Mouse (Mus musculus): ENCODE results near the gene Tenm1. TPM values are rescaled to one million over a fixed set of nuclear protein-coding genes. Genes with fewer than 3 reads are reported as not detected.

The Tenm1 gene
- total and polyA plus RNA-seq, 2 experiments from 2014 or later = not detected

DNA sequence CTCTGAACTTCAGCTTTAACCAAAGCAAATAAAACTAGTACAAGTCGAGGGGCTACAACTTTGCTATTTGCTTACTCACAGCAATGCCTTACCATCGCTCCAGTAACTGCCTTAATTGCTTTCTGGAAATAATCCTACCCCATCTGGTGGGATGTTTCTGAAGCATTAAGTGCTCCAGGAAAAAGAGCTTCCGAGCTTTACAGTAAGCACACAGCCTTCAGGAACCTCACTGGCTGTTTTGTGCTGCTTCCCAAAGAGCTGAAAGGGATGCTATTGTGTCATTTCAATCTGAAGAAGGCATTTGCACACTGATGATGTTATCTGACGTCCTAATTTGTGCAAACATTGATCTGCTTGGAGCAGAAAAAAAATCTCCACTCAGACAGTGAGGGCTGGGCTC, 647.4 kb downstream of the Tenm1 start:
- no peaks in the 10 kb centered on the region for H3K27me3 ChIP-seq (ENCODE audit: control insufficient read depth, insufficient read depth, low read length)
- no peak overlapping the region for H3K9ac ChIP-seq (replicated peaks; ENCODE audit: low read depth, low read length)
- no peaks in the 10 kb centered on the region for H3K4me1 ChIP-seq (ENCODE audit: control insufficient read depth, insufficient read depth)
- H3K9me3 ChIP-seq (replicated peaks; ENCODE audit: control insufficient read depth, low read length) = no peaks in the 10 kb centered on the region
- H3K36me3 ChIP-seq (replicated peaks; ENCODE audit: control insufficient read depth, insufficient read depth, low read length) = no peaks in the 10 kb centered on the region
- no peak overlapping the region for H3K4me3 ChIP-seq (ENCODE audit: low read depth, low read length)
- TF ChIP-seq EP300 (IDR thresholded peaks at IDR 0.05; ENCODE audit: low read depth) = no peak
- no peak for TF ChIP-seq CTCF (IDR thresholded peaks at IDR 0.05; ENCODE audit: low read depth)
- H3K27ac ChIP-seq (ENCODE audit: low read depth) = no peak overlapping the region
- H3K4me2 ChIP-seq (ENCODE audit: low read depth, low read length) = no peak overlapping the region
- WGBS = 47% methylated on average over 4 of the region's 4 CpGs
- ATAC-seq (ENCODE audit: insufficient read depth, low read depth) (no peak), DNase-seq (ENCODE audit: low spot score) (no peak)

DNA sequence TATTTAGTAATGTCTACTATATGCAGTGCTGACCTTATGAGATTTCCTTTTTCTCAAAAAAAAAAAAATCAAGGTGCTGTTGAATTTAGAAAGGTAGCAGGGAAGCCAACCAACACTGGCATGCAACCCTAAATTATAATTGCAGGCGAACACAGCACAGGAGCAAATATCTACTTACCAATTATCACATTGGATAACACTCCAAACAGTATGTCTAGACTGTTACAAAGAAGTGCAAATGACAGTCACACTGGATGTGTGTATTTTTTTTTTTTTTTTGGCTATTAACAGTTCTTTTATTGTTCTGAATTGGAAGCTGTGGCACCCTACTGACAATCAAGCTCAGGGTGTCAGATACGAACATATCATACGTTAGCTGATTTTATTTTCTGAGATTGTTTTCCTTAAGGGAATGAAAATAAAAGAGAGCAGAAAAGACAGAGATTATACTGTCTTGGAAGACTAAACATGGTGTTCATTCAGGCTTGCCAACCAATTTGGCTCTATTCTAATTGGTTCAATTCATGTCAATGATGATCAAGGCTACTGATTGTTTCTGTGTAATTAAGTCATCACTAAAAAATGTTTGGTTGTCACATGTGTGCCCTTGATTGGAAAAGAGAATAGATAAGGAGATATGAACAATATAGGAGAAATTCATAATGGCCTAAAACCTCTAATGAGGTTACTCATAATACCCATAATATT, 710.7 kb downstream of the Tenm1 start:
- no peak for ATAC-seq (ENCODE audit: insufficient read depth, low read depth)
- WGBS = 72% methylated on average over 3 of the region's 3 CpGs
- Histone ChIP-seq H3K36me3 (replicated peaks; ENCODE audit: control insufficient read depth, insufficient read depth, low read length) (no peaks in the 10 kb centered on the region), H3K4me2 (ENCODE audit: low read depth, low read length) (no peak overlapping the region), H3K9me3 (replicated peaks; ENCODE audit: control insufficient read depth, low read length) (no peaks in the 10 kb centered on the region), H3K4me1 (ENCODE audit: control insufficient read depth, insufficient read depth) (no peaks in the 10 kb centered on the region), H3K27me3 (ENCODE audit: control insufficient read depth, insufficient read depth, low read length) (no peaks in the 10 kb centered on the region), H3K4me3 (ENCODE audit: low read depth, low read length) (no peak overlapping the region), H3K9ac (replicated peaks; ENCODE audit: low read depth, low read length) (no peak overlapping the region), H3K27ac (ENCODE audit: low read depth) (no peak overlapping the region)
- no peak for DNase-seq (ENCODE audit: low spot score)
- TF ChIP-seq CTCF (IDR thresholded peaks at IDR 0.05; ENCODE audit: low read depth) (no peak), EP300 (IDR thresholded peaks at IDR 0.05; ENCODE audit: low read depth) (no peak)

DNA sequence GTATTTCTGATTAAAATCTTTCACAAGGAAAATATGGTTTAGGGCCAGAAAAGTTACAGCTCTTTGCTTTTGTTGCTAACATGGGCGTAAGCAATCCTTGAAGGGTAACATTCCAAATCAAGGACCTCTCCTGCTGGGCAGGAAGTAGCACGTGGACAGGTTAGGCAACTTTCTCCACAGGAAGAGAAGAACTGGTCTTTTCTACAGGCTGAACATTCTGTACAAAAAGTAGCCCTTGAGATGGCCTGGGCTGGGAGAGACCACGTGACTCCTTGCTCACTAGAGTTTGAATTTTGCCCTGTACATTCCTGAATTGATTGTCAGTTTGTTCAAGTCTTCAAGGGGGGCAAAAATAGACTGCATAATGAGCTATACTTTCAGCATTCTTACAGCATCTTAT, 728.6 kb downstream of the Tenm1 start:
- 51% methylated on average over 3 of the region's 3 CpGs for WGBS
- no peak overlapping the region for H3K9ac ChIP-seq (replicated peaks; ENCODE audit: low read depth, low read length)
- no peaks in the 10 kb centered on the region for H3K9me3 ChIP-seq (replicated peaks; ENCODE audit: control insufficient read depth, low read length)
- H3K27ac ChIP-seq (ENCODE audit: low read depth) = no peak overlapping the region
- H3K36me3 ChIP-seq (replicated peaks; ENCODE audit: control insufficient read depth, insufficient read depth, low read length) = no peaks in the 10 kb centered on the region
- no peaks in the 10 kb centered on the region for H3K27me3 ChIP-seq (ENCODE audit: control insufficient read depth, insufficient read depth, low read length)
- no peak overlapping the region for H3K4me3 ChIP-seq (ENCODE audit: low read depth, low read length)
- no peaks in the 10 kb centered on the region for H3K4me1 ChIP-seq (ENCODE audit: control insufficient read depth, insufficient read depth)
- DNase-seq (ENCODE audit: low spot score) (no peak), ATAC-seq (ENCODE audit: insufficient read depth, low read depth) (no peak)
- no peak overlapping the region for H3K4me2 ChIP-seq (ENCODE audit: low read depth, low read length)
- TF ChIP-seq EP300 (IDR thresholded peaks at IDR 0.05; ENCODE audit: low read depth) (no peak), CTCF (IDR thresholded peaks at IDR 0.05; ENCODE audit: low read depth) (no peak)

DNA sequence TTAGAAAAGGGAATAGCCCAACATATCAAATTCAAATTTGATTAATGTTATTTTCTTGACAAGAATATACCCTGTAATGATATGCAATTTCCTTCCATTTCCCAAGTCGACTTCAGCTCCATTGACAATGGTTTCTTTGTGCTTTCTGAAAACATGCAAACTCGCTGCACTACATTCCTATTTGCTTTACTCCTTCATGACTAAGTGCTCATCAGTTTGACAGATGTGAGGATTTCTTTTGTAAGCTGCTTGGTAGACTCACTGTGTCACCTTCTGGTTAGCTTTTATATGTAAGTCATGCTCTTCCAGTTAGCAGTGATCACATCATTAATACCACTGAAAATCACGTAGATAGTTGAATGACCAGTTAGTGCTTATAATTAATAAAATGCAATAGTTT, 781.8 kb downstream of the Tenm1 start:
- H3K4me2 ChIP-seq (ENCODE audit: low read depth, low read length) = no peak overlapping the region
- DNase-seq (ENCODE audit: low spot score) (no peak), ATAC-seq (ENCODE audit: insufficient read depth, low read depth) (no peak)
- no peak overlapping the region for H3K4me3 ChIP-seq (ENCODE audit: low read depth, low read length)
- no peak overlapping the region for H3K9ac ChIP-seq (replicated peaks; ENCODE audit: low read depth, low read length)
- no peak overlapping the region for H3K27ac ChIP-seq (ENCODE audit: low read depth)
- no peak for TF ChIP-seq CTCF (IDR thresholded peaks at IDR 0.05; ENCODE audit: low read depth)
- TF ChIP-seq EP300 (IDR thresholded peaks at IDR 0.05; ENCODE audit: low read depth) = no peak
- no peaks in the 10 kb centered on the region for H3K4me1 ChIP-seq (ENCODE audit: control insufficient read depth, insufficient read depth)
- H3K9me3 ChIP-seq (replicated peaks; ENCODE audit: control insufficient read depth, low read length) = no peaks in the 10 kb centered on the region
- H3K36me3 ChIP-seq (replicated peaks; ENCODE audit: control insufficient read depth, insufficient read depth, low read length) = no peaks in the 10 kb centered on the region
- no peaks in the 10 kb centered on the region for H3K27me3 ChIP-seq (ENCODE audit: control insufficient read depth, insufficient read depth, low read length)
- WGBS = 51% methylated on average over 3 of the region's 3 CpGs

DNA sequence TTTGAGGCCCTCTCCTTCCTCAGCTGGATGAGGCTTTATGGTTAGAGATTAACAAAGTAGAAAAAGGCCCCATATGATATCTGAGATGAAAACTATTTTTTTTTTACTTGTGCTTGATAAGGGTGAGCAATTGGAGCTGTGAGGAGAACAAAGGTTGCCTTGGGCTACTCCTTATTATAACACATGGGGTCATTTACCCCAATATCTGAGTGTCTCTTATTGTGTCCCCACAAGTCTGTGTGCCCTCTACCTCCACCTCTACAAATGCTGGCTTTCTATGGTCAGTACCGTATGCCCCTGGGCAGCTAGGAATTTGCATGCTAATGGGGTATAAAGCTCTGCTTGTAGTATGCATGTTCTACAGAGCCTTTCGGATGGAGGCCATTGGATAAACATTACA, 848.4 kb downstream of the Tenm1 start:
- no peak overlapping the region for H3K4me2 ChIP-seq (ENCODE audit: low read depth, low read length)
- H3K27me3 ChIP-seq (ENCODE audit: control insufficient read depth, insufficient read depth, low read length) = no peaks in the 10 kb centered on the region
- 61% methylated on average over 2 of the region's 2 CpGs for WGBS
- TF ChIP-seq CTCF (IDR thresholded peaks at IDR 0.05; ENCODE audit: low read depth) (no peak), EP300 (IDR thresholded peaks at IDR 0.05; ENCODE audit: low read depth) (no peak)
- no peaks in the 10 kb centered on the region for H3K36me3 ChIP-seq (replicated peaks; ENCODE audit: control insufficient read depth, insufficient read depth, low read length)
- DNase-seq (ENCODE audit: low spot score) (no peak), ATAC-seq (ENCODE audit: insufficient read depth, low read depth) (no peak)
- H3K27ac ChIP-seq (ENCODE audit: low read depth) = no peak overlapping the region
- H3K9me3 ChIP-seq (replicated peaks; ENCODE audit: control insufficient read depth, low read length) = no peaks in the 10 kb centered on the region
- no peak overlapping the region for H3K4me3 ChIP-seq (ENCODE audit: low read depth, low read length)
- H3K4me1 ChIP-seq (ENCODE audit: control insufficient read depth, insufficient read depth) = no peaks in the 10 kb centered on the region
- no peak overlapping the region for H3K9ac ChIP-seq (replicated peaks; ENCODE audit: low read depth, low read length)

DNA sequence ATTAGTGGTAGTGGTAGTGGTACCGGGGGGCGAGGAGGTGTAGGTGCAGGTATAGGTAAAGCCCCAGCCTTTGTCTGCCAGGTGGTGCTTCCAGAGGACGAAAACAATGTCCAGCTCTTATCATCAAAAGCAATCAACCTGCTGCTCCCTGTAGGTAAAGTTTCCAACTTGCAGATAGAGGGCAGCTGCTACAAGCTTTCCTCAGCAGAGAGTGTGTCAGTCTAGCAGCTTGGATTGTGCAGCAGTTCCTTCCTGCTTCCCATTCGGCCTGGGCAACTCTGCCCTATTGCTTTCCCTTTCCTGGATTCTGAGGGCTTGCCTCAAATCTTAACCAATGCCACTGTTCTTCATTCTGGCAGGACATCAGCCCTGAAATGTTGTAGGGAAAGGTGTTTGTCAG, 870.2 kb downstream of the Tenm1 start:
- Histone ChIP-seq H3K4me3 (ENCODE audit: low read depth, low read length) (no peak overlapping the region), H3K27ac (ENCODE audit: low read depth) (no peak overlapping the region), H3K36me3 (replicated peaks; ENCODE audit: control insufficient read depth, insufficient read depth, low read length) (no peaks in the 10 kb centered on the region), H3K4me1 (ENCODE audit: control insufficient read depth, insufficient read depth) (no peaks in the 10 kb centered on the region), H3K9ac (replicated peaks; ENCODE audit: low read depth, low read length) (no peak overlapping the region), H3K27me3 (ENCODE audit: control insufficient read depth, insufficient read depth, low read length) (no peaks in the 10 kb centered on the region), H3K9me3 (replicated peaks; ENCODE audit: control insufficient read depth, low read length) (no peaks in the 10 kb centered on the region), H3K4me2 (ENCODE audit: low read depth, low read length) (no peak overlapping the region)
- no peak for DNase-seq (ENCODE audit: low spot score)
- ATAC-seq (ENCODE audit: insufficient read depth, low read depth) = no peak
- TF ChIP-seq EP300 (IDR thresholded peaks at IDR 0.05; ENCODE audit: low read depth) (no peak), CTCF (IDR thresholded peaks at IDR 0.05; ENCODE audit: low read depth) (no peak)
- WGBS = 65% methylated on average over 4 of the region's 4 CpGs

Measured in heart, postnatal 0 days (tissue).